Mouse (Mus musculus) forebrain, embryonic 15.5 days (tissue): ENCODE measurements around the gene Irf8. TPM values are rescaled to one million over a fixed set of nuclear protein-coding genes. Genes with fewer than 3 reads are reported as not detected.

ENCODE experiments used
- ATAC-seq: fragments of 200-750 bp; cut with Nextera tagmentation; replicated peaks from 2 replicates; pipeline ENCODE4 v1.8.0; 2017; ENCODE audit warnings: mild to moderate bottlenecking, moderate TSS enrichment, moderate library complexity
- H3K27ac ChIP-seq: fragments of 300-500 bp; sonication (generic); replicated peaks from 2 replicates; pipeline ENCODE4 v1.5.1; 2015; ENCODE audit warnings: mild to moderate bottlenecking, inconsistent platforms
- H3K27me3 ChIP-seq: fragments of 300-500 bp; sonication (generic); 2 replicates; pipeline ENCODE4 v1.6.1; 2015; ENCODE audit warnings: inconsistent platforms
- H3K36me3 ChIP-seq: fragments of 300-500 bp; sonication (generic); 2 replicates; pipeline ENCODE4 v1.6.1; 2015; ENCODE audit warnings: mild to moderate bottlenecking, inconsistent platforms
- H3K4me1 ChIP-seq: fragments of 300-500 bp; sonication (generic); 2 replicates; pipeline ENCODE4 v1.6.1; 2015; ENCODE audit warnings: inconsistent platforms
- H3K4me2 ChIP-seq: fragments of 300-500 bp; sonication (generic); replicated peaks from 2 replicates; pipeline ENCODE4 v1.6.1; 2015; ENCODE audit warnings: mild to moderate bottlenecking, inconsistent platforms
- H3K4me3 ChIP-seq: fragments of 300-500 bp; sonication (generic); 2 replicates; pipeline ENCODE4 v1.5.1; 2015; ENCODE audit warnings: mild to moderate bottlenecking, inconsistent platforms
- H3K9ac ChIP-seq: fragments of 300-500 bp; sonication (generic); replicated peaks from 2 replicates; pipeline ENCODE4 v1.6.1; 2015; ENCODE audit warnings: mild to moderate bottlenecking, inconsistent platforms
- H3K9me3 ChIP-seq: fragments of 300-500 bp; sonication (generic); 2 replicates; pipeline ENCODE4 v1.6.1; 2016; ENCODE audit warnings: inconsistent platforms
- WGBS: fragments of 180-500 bp; shearing (Covaris S2); methylation state at CpG from one replicate; pipeline ENCODE4 v1.1.7; 2015; ENCODE audit warnings: mixed read lengths; 5-methylcytosine and 5-hydroxymethylcytosine counted together
- polyA plus RNA-seq: library from polyadenylated mRNA; unstranded; fragments of >200 nt; fragmentation: Nextera tagmentation; extraction: Ambion mirVana; gene quantifications from 2 replicates; pipeline ENCODE4 v1.2.1, GENCODE M21; 2015

Gene Irf8
- polyA plus RNA-seq, 1 experiment from 2014 or later: 4.0 TPM

- WGBS: 45% methylated on average over 12 of the region's 12 CpGs
- Histone ChIP-seq H3K9me3 (no peaks in the 10 kb centered on the region), H3K4me2 (no peak overlapping the region), H3K9ac (no peak overlapping the region), H3K36me3 (no peaks in the 10 kb centered on the region), H3K4me1 (no peaks in the 10 kb centered on the region), H3K4me3 (no peak overlapping the region), H3K27ac (no peak overlapping the region), H3K27me3 (no peaks in the 10 kb centered on the region; the same call in 1 of the 2 replicates)
- ATAC-seq: no peak
Measured at GRCm38 (mm10) chr8:120743149-120743897, 7.2 kb downstream of the Irf8 start.

DNA sequence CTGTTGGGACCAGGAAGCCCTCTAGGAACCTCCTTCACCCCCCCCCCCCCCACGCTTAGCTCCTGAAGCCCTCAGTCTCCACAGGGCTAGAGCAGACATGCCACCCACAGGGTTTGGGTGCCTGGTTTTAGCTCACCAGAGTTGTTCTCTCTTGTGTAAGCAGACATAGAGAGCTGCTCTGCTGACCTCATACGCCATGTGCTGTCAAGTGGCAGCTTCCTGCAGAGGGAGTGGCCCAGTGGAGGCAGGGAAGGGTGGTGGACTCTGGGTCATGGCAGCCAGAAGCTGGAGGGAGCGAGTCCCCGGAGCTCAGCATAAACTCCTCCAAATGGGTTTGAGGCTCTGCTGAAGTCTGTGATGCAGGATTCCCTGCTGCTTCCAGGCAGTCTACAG, 7.7 kb downstream of the Irf8 start:
- H3K4me2 ChIP-seq: no peak overlapping the region
- ATAC-seq: no peak
- H3K4me1 ChIP-seq: no peaks in the 10 kb centered on the region
- H3K9ac ChIP-seq: no peak overlapping the region
- H3K27me3 ChIP-seq: no peaks in the 10 kb centered on the region
- H3K27ac ChIP-seq: no peak overlapping the region
- WGBS: 74% methylated on average over 4 of the region's 4 CpGs
- H3K9me3 ChIP-seq: no peaks in the 10 kb centered on the region
- no peaks in the 10 kb centered on the region for H3K36me3 ChIP-seq
- H3K4me3 ChIP-seq: no peak overlapping the region

GRCm38 (mm10) chr8:120744448-120744847, 8.3 kb downstream of the Irf8 start:
- no peak overlapping the region for H3K9ac ChIP-seq
- no peak overlapping the region for H3K4me2 ChIP-seq
- WGBS: 58% methylated on average over 5 of the region's 5 CpGs
- no peaks in the 10 kb centered on the region for H3K27me3 ChIP-seq
- no peaks in the 10 kb centered on the region for H3K36me3 ChIP-seq
- no peak for ATAC-seq
- no peaks in the 10 kb centered on the region for H3K4me1 ChIP-seq
- H3K9me3 ChIP-seq: no peaks in the 10 kb centered on the region
- H3K27ac ChIP-seq: no peak overlapping the region
- H3K4me3 ChIP-seq: no peak overlapping the region

- H3K4me3 ChIP-seq: no peak overlapping the region
- 81% methylated on average over 7 of the region's 7 CpGs for WGBS
- H3K27ac ChIP-seq: no peak overlapping the region
- no peaks in the 10 kb centered on the region for H3K9me3 ChIP-seq
- H3K4me1 ChIP-seq: no peaks in the 10 kb centered on the region
- no peaks in the 10 kb centered on the region for H3K27me3 ChIP-seq
- no peak for ATAC-seq
- no peaks in the 10 kb centered on the region for H3K36me3 ChIP-seq
- H3K4me2 ChIP-seq: no peak overlapping the region
- no peak overlapping the region for H3K9ac ChIP-seq
Measured at GRCm38 (mm10) chr8:120745226-120745625, 9.1 kb downstream of the Irf8 start.

DNA sequence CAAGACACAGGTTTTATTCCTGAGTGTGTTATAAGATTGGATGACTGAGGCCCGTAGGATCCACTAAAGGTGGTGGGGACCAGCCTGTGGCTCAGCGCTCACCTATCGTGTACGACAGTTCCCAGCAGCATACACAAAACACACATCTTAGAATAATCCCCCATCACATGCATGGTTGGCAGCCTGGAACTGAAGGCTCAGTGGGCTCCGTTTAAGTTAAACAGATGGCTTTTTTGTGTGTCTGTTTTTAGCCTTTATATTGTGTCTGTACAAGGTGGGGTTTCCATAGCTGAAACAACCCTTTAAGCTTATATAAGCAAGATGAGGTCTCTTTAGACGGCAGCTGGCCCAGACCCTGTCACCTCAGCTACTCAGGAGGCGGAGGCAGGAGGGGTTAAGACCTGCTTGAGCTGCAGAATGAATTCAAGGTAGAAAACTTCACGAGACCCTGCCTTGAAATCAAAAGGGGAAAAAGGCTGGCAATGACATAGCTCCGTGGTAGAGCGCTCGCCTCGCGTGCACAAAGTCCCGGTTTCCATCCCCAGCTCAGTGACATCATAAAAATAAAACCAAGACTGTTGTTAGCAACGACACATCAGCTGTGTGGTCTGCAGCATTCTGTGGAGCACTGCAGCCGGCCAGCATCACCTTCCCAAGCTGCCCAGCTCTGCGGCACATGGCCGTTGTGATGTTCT, 10.0 kb downstream of the Irf8 start:
- Histone ChIP-seq H3K36me3 (no peaks in the 10 kb centered on the region), H3K4me3 (no peak overlapping the region), H3K9me3 (no peaks in the 10 kb centered on the region), H3K4me1 (no peaks in the 10 kb centered on the region), H3K27ac (no peak overlapping the region), H3K27me3 (no peaks in the 10 kb centered on the region), H3K4me2 (no peak overlapping the region), H3K9ac (no peak overlapping the region)
- 71% methylated on average over 18 of the region's 18 CpGs for WGBS
- no peak for ATAC-seq

GRCm38 (mm10) chr8:120747286-120747685, 11.1 kb downstream of the Irf8 start:
- Histone ChIP-seq H3K4me2 (no peak overlapping the region), H3K4me1 (no peaks in the 10 kb centered on the region), H3K36me3 (no peaks in the 10 kb centered on the region), H3K27ac (no peak overlapping the region), H3K27me3 (no peaks in the 10 kb centered on the region), H3K4me3 (no peak overlapping the region), H3K9me3 (no peaks in the 10 kb centered on the region), H3K9ac (no peak overlapping the region)
- no peak for ATAC-seq
- WGBS: 89% methylated on average over 7 of the region's 7 CpGs

- Histone ChIP-seq H3K4me1 (no peaks in the 10 kb centered on the region), H3K27ac (no peak overlapping the region), H3K4me3 (no peak overlapping the region), H3K9me3 (no peaks in the 10 kb centered on the region), H3K9ac (no peak overlapping the region), H3K27me3 (no peaks in the 10 kb centered on the region), H3K4me2 (no peak overlapping the region), H3K36me3 (no peaks in the 10 kb centered on the region)
- 86% methylated on average over 9 of the region's 9 CpGs for WGBS
- ATAC-seq: no peak
Measured at GRCm38 (mm10) chr8:120750616-120751015, 14.5 kb downstream of the Irf8 start.

DNA sequence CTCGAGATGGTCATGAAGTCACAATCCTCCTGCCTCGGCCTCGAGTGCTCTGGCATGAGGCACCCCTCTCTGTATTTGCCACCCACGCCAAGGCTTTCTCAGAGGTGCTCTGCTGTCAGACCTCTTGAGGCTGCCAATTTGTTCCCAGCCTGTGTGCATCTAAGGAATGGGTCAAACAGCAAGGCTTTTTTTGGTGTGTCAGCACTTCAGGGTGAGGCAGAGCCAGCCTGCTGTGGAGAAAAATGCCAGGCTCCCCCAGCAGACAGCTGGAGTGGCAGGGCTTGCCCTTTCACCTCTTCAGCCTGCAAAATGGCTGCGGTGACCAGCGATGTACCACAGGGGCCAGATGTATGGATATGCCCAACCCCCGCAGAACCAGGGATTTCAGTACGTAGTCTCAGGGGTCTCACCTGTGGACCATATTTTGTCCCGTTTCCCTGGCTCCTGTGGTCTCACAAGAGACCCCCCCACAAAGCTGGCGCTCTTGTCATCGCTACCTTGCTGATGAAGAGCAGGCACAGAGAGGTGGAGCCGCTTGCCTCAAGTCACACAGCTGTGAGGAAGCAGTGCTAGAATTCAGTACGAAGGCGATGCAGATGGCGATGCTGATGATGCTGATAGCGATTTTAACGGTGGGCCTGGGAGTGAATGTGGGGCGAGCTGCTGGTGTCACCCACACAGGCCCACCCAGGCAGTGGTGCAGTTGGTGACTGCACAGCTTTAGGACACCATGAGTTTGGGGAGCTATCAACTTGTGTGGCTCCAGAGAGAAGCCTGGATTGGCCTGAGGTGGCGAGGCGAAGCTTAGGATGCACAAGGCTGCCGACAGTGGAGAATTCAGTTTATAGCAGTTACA, 15.3 kb downstream of the Irf8 start:
- H3K4me2 ChIP-seq: no peak overlapping the region
- no peaks in the 10 kb centered on the region for H3K4me1 ChIP-seq
- no peak for ATAC-seq
- no peaks in the 10 kb centered on the region for H3K9me3 ChIP-seq
- no peak overlapping the region for H3K4me3 ChIP-seq
- no peaks in the 10 kb centered on the region for H3K27me3 ChIP-seq
- H3K36me3 ChIP-seq: no peaks in the 10 kb centered on the region
- WGBS: 79% methylated on average over 21 of the region's 21 CpGs
- no peak overlapping the region for H3K27ac ChIP-seq
- H3K9ac ChIP-seq: no peak overlapping the region

DNA sequence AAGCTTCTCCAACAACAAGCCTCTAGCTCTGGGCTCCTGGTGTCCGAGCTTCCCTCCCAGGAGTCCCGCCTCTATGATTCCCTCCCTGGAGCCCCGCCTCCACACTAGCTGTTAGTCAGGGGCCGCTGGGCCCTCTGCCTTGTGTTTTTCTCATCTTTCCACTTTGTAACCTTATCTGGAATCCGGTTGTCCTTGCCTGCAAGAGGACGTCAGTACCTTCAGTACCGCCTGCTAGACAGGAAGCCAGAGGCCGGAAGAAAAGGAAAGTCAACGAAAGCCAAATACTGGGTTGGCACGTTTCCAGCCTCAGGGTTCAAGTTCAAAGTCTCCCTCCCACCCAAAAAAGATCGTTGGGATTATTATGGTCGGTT, 15.9 kb downstream of the Irf8 start:
- 28% methylated on average over 12 of the region's 12 CpGs for WGBS
- Histone ChIP-seq H3K4me1 (no peaks in the 10 kb centered on the region), H3K36me3 (no peaks in the 10 kb centered on the region), H3K27me3 (no peaks in the 10 kb centered on the region), H3K9ac (no peak overlapping the region), H3K4me2 (no peak overlapping the region), H3K4me3 (no peak overlapping the region), H3K9me3 (no peaks in the 10 kb centered on the region), H3K27ac (no peak overlapping the region)
- no peak for ATAC-seq

- 96% methylated on average over 22 of the region's 22 CpGs for WGBS
Measured at GRCm38 (mm10) chr8:120753476-120753875, 17.3 kb downstream of the Irf8 start.

DNA sequence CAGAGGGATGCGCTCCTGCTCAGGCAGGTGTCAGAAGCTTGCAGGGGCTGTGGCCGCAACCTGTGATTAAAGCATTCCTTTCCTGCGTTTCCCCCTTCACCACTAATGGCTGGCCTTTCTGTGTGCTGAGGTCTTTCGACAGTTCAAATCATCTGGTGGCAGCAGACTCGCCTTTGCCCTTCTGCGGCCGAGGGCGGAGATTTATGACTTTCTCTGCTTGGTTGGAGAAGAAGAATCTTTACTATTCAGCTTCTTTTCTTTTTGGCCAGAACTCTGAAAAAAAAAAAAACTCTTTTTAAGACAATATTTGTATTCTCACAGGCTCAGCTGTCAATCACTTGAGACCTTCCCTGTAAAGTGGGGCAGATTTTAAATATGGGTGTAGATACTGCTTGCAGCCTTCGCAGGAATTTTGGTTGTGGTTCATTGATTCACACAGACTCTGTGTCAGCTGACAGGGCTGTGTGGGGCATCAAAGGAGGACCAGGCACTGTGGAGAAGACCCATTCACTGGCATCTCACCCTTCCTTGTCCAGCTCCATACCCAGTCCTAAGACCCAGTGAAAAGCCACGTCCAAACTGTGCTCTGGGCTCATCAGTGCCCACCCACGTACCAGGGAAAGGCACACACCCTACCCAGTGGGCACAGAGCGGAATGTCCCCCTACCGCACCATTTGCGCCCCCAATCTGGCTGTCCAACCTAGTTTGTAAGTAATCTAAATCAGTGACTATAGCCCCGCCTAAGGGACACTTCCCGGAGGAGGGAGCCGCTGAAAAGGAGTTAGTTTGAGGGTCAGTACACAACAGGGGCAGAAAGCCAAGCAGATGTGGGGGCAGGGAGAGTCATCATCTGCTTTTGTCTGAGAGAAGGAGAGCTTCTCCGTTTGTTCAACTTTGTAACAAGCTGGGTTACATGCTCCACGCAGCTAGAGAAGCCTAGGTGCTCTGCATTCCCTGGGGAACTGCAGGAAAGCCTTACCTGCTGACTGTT, 19.4 kb downstream of the Irf8 start:
- Histone ChIP-seq H3K27me3 (no peaks in the 10 kb centered on the region), H3K9me3 (no peaks in the 10 kb centered on the region), H3K4me3 (no peak overlapping the region), H3K9ac (no peak overlapping the region), H3K4me2 (no peak overlapping the region), H3K36me3 (no peaks in the 10 kb centered on the region), H3K4me1 (no peaks in the 10 kb centered on the region), H3K27ac (no peak overlapping the region)
- no peak for ATAC-seq
- 54% methylated on average over 19 of the region's 19 CpGs for WGBS

More at GRCm38 (mm10) chr8:120753476-120753875, 17.3 kb downstream of the Irf8 start:
- Histone ChIP-seq H3K27ac (no peak overlapping the region), H3K27me3 (no peaks in the 10 kb centered on the region), H3K36me3 (no peaks in the 10 kb centered on the region), H3K4me1 (no peaks in the 10 kb centered on the region), H3K4me3 (no peak overlapping the region), H3K9ac (no peak overlapping the region), H3K4me2 (no peak overlapping the region), H3K9me3 (no peaks in the 10 kb centered on the region)
- no peak for ATAC-seq
